Comparison of ENCODE assay signal across 8 mouse cellular contexts in genomic region chr15:8589503-8590116, GRCm38 (mm10).
DNase-seq lines count a peak whose midpoint lies in the region; ATAC-seq and TF ChIP-seq lines count a peak whose summit lies in the region.

No protein-coding gene starts in this region.

- no peaks in the 10 kb centered on the region for H3K79me2 ChIP-seq in myocyte (ENCODE audit: control insufficient read depth, insufficient read depth)

- H3K27ac ChIP-seq in kidney, embryonic 15.5 days: no peak overlapping the region
- H3K27ac ChIP-seq in stomach, embryonic 16.5 days (ENCODE audit: low read length): no peak overlapping the region

- no peaks in the 10 kb centered on the region for H3K27me3 ChIP-seq in kidney, embryonic 15.5 days
- H3K27me3 ChIP-seq in myocyte (ENCODE audit: control insufficient read depth, insufficient read depth, insufficient read length): no peaks in the 10 kb centered on the region
- no peaks in the 10 kb centered on the region for H3K27me3 ChIP-seq in stomach, embryonic 16.5 days (ENCODE audit: control insufficient read depth, insufficient read depth, low read length)

- H3K4me1 ChIP-seq in kidney, embryonic 15.5 days: no peaks in the 10 kb centered on the region
- H3K4me1 ChIP-seq in stomach, embryonic 16.5 days (ENCODE audit: control insufficient read depth, insufficient read depth, low read length): no peaks in the 10 kb centered on the region

- TF ChIP-seq POLR2A in myocyte (IDR thresholded peaks at IDR 0.05; ENCODE audit: insufficient read length, low read depth): no peak

- peak overlapping the region; percentile 36 for H3K4me2 ChIP-seq in kidney, embryonic 15.5 days
- peak overlapping the region; percentile 70 for H3K4me2 ChIP-seq in myocyte (ENCODE audit: low read depth)
- peak overlapping the region; percentile 34; the same call in 1 of the 2 replicates for H3K4me2 ChIP-seq in stomach, embryonic 16.5 days (ENCODE audit: low read depth, low read length)

- H3K9me3 ChIP-seq in kidney, embryonic 15.5 days (replicated peaks): no peaks in the 10 kb centered on the region
- no peaks in the 10 kb centered on the region for H3K9me3 ChIP-seq in stomach, embryonic 16.5 days (replicated peaks; ENCODE audit: control insufficient read depth, low read length)

- H3K4me3 ChIP-seq in kidney, embryonic 15.5 days (replicated peaks): no peak overlapping the region
- H3K4me3 ChIP-seq in myocyte: no peak overlapping the region
- 0 out of 2 replicates have a peak overlapping the region, but pooled peaks have one; percentile 7 for H3K4me3 ChIP-seq in stomach, embryonic 16.5 days (replicated peaks; ENCODE audit: low read length)

- peak; percentile 81 to 82 for DNase-seq in B cell, adult 2 months
- DNase-seq in gastrocnemius, postnatal 36 days: peak; percentile 43 to 44
- peak; percentile 71 for DNase-seq in liver

- 21% methylated on average over 11 of the region's 11 CpGs for WGBS in kidney, embryonic 15.5 days
- 19% methylated on average over 11 of the region's 11 CpGs for WGBS in stomach, embryonic 16.5 days

- no peaks in the 10 kb centered on the region for H3K36me3 ChIP-seq in kidney, embryonic 15.5 days
- H3K36me3 ChIP-seq in myocyte (ENCODE audit: control insufficient read depth, insufficient read depth): no peaks in the 10 kb centered on the region
- no peaks in the 10 kb centered on the region for H3K36me3 ChIP-seq in stomach, embryonic 16.5 days (ENCODE audit: control insufficient read depth, insufficient read depth, low read length)

- ATAC-seq in activated CD4-positive, CD25-positive, alpha-beta regulatory T cell, adult 4 months: peak; percentile 87
- peak; percentile 96 for ATAC-seq in common myeloid progenitor, adult 5-6 weeks (replicated peaks; ENCODE audit: low read depth, poor library complexity, severe bottlenecking)
- no peak for ATAC-seq in kidney, embryonic 15.5 days (replicated peaks; ENCODE audit: low FRiP score)
- ATAC-seq in stomach, embryonic 16.5 days (ENCODE audit: insufficient read depth, low FRiP score): no peak

- H3K9ac ChIP-seq in kidney, embryonic 15.5 days: no peak overlapping the region
- no peak overlapping the region for H3K9ac ChIP-seq in stomach, embryonic 16.5 days (ENCODE audit: low read length)

- intact Hi-C loops in gastrocnemius, postnatal 36 days (cut with DNase I): loop anchor here (2.0 kb wide), 1 partner anchor 139 kb away; no protein-coding TSS in a partner anchor

- H3ac ChIP-seq in myocyte (ENCODE audit: control insufficient read depth, insufficient read length): no peak overlapping the region

TF ChIP-seq in myocyte, 11 proteins besides CTCF, POLR2A, EP300 and RAD21:
- TF ChIP-seq MYOD1 (IDR thresholded peaks at IDR 0.05; ENCODE audit: control insufficient read depth in 1 of 3, insufficient read length in 2 of 3, low read depth in 2 of 3) (no peak), TCF12 (IDR thresholded peaks at IDR 0.05; ENCODE audit: insufficient read depth, poor library complexity, severe bottlenecking) (no peak), E2F4 (IDR thresholded peaks at IDR 0.05; ENCODE audit: insufficient read depth) (no peak), CEBPB (IDR thresholded peaks at IDR 0.05; ENCODE audit: insufficient read depth, poor library complexity, severe bottlenecking) (no peak), REST (IDR thresholded peaks at IDR 0.05; ENCODE audit: insufficient read depth, insufficient read length) (no peak), SRF (IDR thresholded peaks at IDR 0.05; ENCODE audit: control insufficient read depth, insufficient read length, low read depth) (no peak), MYOG (IDR thresholded peaks at IDR 0.05; ENCODE audit: control insufficient read depth in 1 of 3, insufficient read depth in 1 of 3, insufficient read length in 2 of 3, low read depth in 2 of 3) (no peak), POLR2AphosphoS2 (IDR thresholded peaks at IDR 0.05; ENCODE audit: insufficient read length, low read depth) (no peak), USF1 (IDR thresholded peaks at IDR 0.05; ENCODE audit: low read depth) (no peak), MAX (IDR thresholded peaks at IDR 0.05; ENCODE audit: low read depth) (no peak), TCF3 (IDR thresholded peaks at IDR 0.05; ENCODE audit: insufficient read length, low read depth) (no peak)

Comparison
In these comparisons a context has a peak if more than half of its experiments do, and no peak if none do; other contexts are left out.
1. ATAC-seq: peak in activated CD4-positive, CD25-positive, alpha-beta regulatory T cell, adult 4 months (single experiment) and common myeloid progenitor, adult 5-6 weeks (single experiment); none in kidney, embryonic 15.5 days (single experiment) and stomach, embryonic 16.5 days (single experiment).
2. Peak in every context shown above with its lines, with median percentiles within 50 percentile points of each other: DNase-seq and H3K4me2 ChIP-seq.